Mouse (Mus musculus): Measurements from ENCODE around the gene Ccr7. TPM values are rescaled to one million over a fixed set of nuclear protein-coding genes. Genes with fewer than 3 reads are reported as not detected.

The Ccr7 gene
- polyA plus RNA-seq, 1 experiment from 2014 or later = not detected

GRCm38 (mm10) chr11:99118963-99119362 is 35.9 kb downstream of the Ccr7 start:
- WGBS = 80% methylated on average over 7 of the region's 7 CpGs
- peaks cover 12% of the 10 kb centered on the region for H3K4me1 ChIP-seq
- no peak overlapping the region for H3K27ac ChIP-seq
- ATAC-seq (replicated peaks) = no peak
- H3K4me3 ChIP-seq = no peak overlapping the region
- H3K4me2 ChIP-seq = no peak overlapping the region
- H3K9me3 ChIP-seq = no peaks in the 10 kb centered on the region
- no peaks in the 10 kb centered on the region for H3K36me3 ChIP-seq (replicated peaks)
- H3K27me3 ChIP-seq (replicated peaks) = no peaks in the 10 kb centered on the region
- no peak overlapping the region for H3K9ac ChIP-seq

- WGBS = 97% methylated on average over 1 of the region's 1 CpGs
- Histone ChIP-seq H3K9ac (no peak overlapping the region), H3K9me3 (no peaks in the 10 kb centered on the region), H3K36me3 (replicated peaks) (no peaks in the 10 kb centered on the region), H3K4me1 (peaks cover 12% of the 10 kb centered on the region), H3K27ac (no peak overlapping the region), H3K4me2 (no peak overlapping the region), H3K27me3 (replicated peaks) (no peaks in the 10 kb centered on the region), H3K4me3 (no peak overlapping the region)
- no peak for ATAC-seq (replicated peaks)
These were observed 36.5 kb downstream of the Ccr7 start for GRCm38 (mm10) chr11:99118420-99118819.

GRCm38 (mm10) chr11:99117907-99118306 is 37.0 kb downstream of the Ccr7 start:
- H3K4me2 ChIP-seq = no peak overlapping the region
- H3K27me3 ChIP-seq (replicated peaks) = no peaks in the 10 kb centered on the region
- no peak overlapping the region for H3K4me3 ChIP-seq
- 89% methylated on average over 7 of the region's 7 CpGs for WGBS
- H3K9me3 ChIP-seq = no peaks in the 10 kb centered on the region
- peaks cover 16% of the 10 kb centered on the region for H3K4me1 ChIP-seq
- no peak overlapping the region for H3K27ac ChIP-seq
- ATAC-seq (replicated peaks) = no peak
- no peak overlapping the region for H3K9ac ChIP-seq
- no peaks in the 10 kb centered on the region for H3K36me3 ChIP-seq (replicated peaks)

GRCm38 (mm10) chr11:99115940-99116339 is 38.9 kb downstream of the Ccr7 start:
- H3K27ac ChIP-seq = no peak overlapping the region
- 79% methylated on average over 6 of the region's 6 CpGs for WGBS

GRCm38 (mm10) chr11:99113111-99113510 is 41.8 kb downstream of the Ccr7 start:
- Histone ChIP-seq H3K9ac (no peak overlapping the region), H3K4me2 (no peak overlapping the region), H3K27me3 (replicated peaks) (no peaks in the 10 kb centered on the region), H3K4me3 (no peak overlapping the region), H3K36me3 (replicated peaks) (no peaks in the 10 kb centered on the region), H3K9me3 (no peaks in the 10 kb centered on the region), H3K27ac (no peak overlapping the region), H3K4me1 (peaks cover 9% of the 10 kb centered on the region)
- WGBS = 2% methylated on average over 3 of the region's 3 CpGs
- no peak for ATAC-seq (replicated peaks)

More at GRCm38 (mm10) chr11:99115940-99116339, 38.9 kb downstream of the Ccr7 start:
- Histone ChIP-seq H3K9me3 (no peaks in the 10 kb centered on the region), H3K4me1 (peaks cover 14% of the 10 kb centered on the region), H3K4me3 (no peak overlapping the region), H3K9ac (no peak overlapping the region), H3K4me2 (no peak overlapping the region), H3K27me3 (replicated peaks) (no peaks in the 10 kb centered on the region), H3K36me3 (replicated peaks) (no peaks in the 10 kb centered on the region)
- no peak for ATAC-seq (replicated peaks)

GRCm38 (mm10) chr11:99112700-99113099 is 42.2 kb downstream of the Ccr7 start:
- no peak overlapping the region for H3K4me3 ChIP-seq
- H3K27me3 ChIP-seq (replicated peaks) = no peaks in the 10 kb centered on the region
- no peak for ATAC-seq (replicated peaks)
- 11% methylated on average over 5 of the region's 5 CpGs for WGBS
- no peak overlapping the region for H3K27ac ChIP-seq
- no peak overlapping the region for H3K4me2 ChIP-seq
- H3K36me3 ChIP-seq (replicated peaks) = no peaks in the 10 kb centered on the region
- no peaks in the 10 kb centered on the region for H3K9me3 ChIP-seq
- H3K9ac ChIP-seq = no peak overlapping the region
- H3K4me1 ChIP-seq = peaks cover 9% of the 10 kb centered on the region

- no peak overlapping the region for H3K27ac ChIP-seq
- no peak overlapping the region for H3K4me3 ChIP-seq
- 94% methylated on average over 7 of the region's 7 CpGs for WGBS
- H3K36me3 ChIP-seq (replicated peaks) = no peaks in the 10 kb centered on the region
- no peak overlapping the region for H3K9ac ChIP-seq
- H3K27me3 ChIP-seq (replicated peaks) = no peaks in the 10 kb centered on the region
- ATAC-seq (replicated peaks) = no peak
- no peaks in the 10 kb centered on the region for H3K9me3 ChIP-seq
- peaks cover 9% of the 10 kb centered on the region for H3K4me1 ChIP-seq
- no peak overlapping the region for H3K4me2 ChIP-seq
These were observed 43.2 kb downstream of the Ccr7 start for GRCm38 (mm10) chr11:99111631-99112030.

GRCm38 (mm10) chr11:99111155-99111554 is 43.7 kb downstream of the Ccr7 start:
- Histone ChIP-seq H3K9me3 (no peaks in the 10 kb centered on the region), H3K27me3 (replicated peaks) (no peaks in the 10 kb centered on the region), H3K4me3 (no peak overlapping the region), H3K9ac (no peak overlapping the region), H3K27ac (no peak overlapping the region), H3K4me2 (no peak overlapping the region), H3K4me1 (peaks cover 9% of the 10 kb centered on the region), H3K36me3 (replicated peaks) (no peaks in the 10 kb centered on the region)
- 63% methylated on average over 11 of the region's 11 CpGs for WGBS
- no peak for ATAC-seq (replicated peaks)

- Histone ChIP-seq H3K9me3 (no peaks in the 10 kb centered on the region), H3K36me3 (replicated peaks) (no peaks in the 10 kb centered on the region), H3K9ac (no peak overlapping the region), H3K4me2 (no peak overlapping the region), H3K27ac (no peak overlapping the region), H3K4me1 (peaks cover 9% of the 10 kb centered on the region), H3K27me3 (replicated peaks) (no peaks in the 10 kb centered on the region), H3K4me3 (no peak overlapping the region)
- 82% methylated on average over 15 of the region's 15 CpGs for WGBS
- ATAC-seq (replicated peaks) = no peak
These were observed 44.3 kb downstream of the Ccr7 start for GRCm38 (mm10) chr11:99110370-99111110.

- H3K9me3 ChIP-seq = no peaks in the 10 kb centered on the region
- ATAC-seq (replicated peaks) = no peak
- no peak overlapping the region for H3K9ac ChIP-seq
- 76% methylated on average over 3 of the region's 3 CpGs for WGBS
- H3K36me3 ChIP-seq (replicated peaks) = no peaks in the 10 kb centered on the region
- H3K4me2 ChIP-seq = no peak overlapping the region
- no peak overlapping the region for H3K4me3 ChIP-seq
- peaks cover 9% of the 10 kb centered on the region for H3K4me1 ChIP-seq
- H3K27ac ChIP-seq = no peak overlapping the region
- no peaks in the 10 kb centered on the region for H3K27me3 ChIP-seq (replicated peaks)
These were observed 46.6 kb downstream of the Ccr7 start for GRCm38 (mm10) chr11:99108296-99108695.

- WGBS = 78% methylated on average over 12 of the region's 12 CpGs
- H3K36me3 ChIP-seq (replicated peaks) = no peaks in the 10 kb centered on the region
- H3K4me1 ChIP-seq = no peaks in the 10 kb centered on the region
- no peak overlapping the region for H3K4me2 ChIP-seq
- no peaks in the 10 kb centered on the region for H3K9me3 ChIP-seq
- H3K27me3 ChIP-seq (replicated peaks) = no peaks in the 10 kb centered on the region
- H3K4me3 ChIP-seq = no peak overlapping the region
- H3K9ac ChIP-seq = no peak overlapping the region
- ATAC-seq (replicated peaks) = no peak
- no peak overlapping the region for H3K27ac ChIP-seq
These were observed 48.7 kb downstream of the Ccr7 start for GRCm38 (mm10) chr11:99105981-99106726.

- no peak for ATAC-seq (replicated peaks)
- Histone ChIP-seq H3K4me3 (no peak overlapping the region), H3K27me3 (replicated peaks) (no peaks in the 10 kb centered on the region), H3K36me3 (replicated peaks) (no peaks in the 10 kb centered on the region), H3K9me3 (no peaks in the 10 kb centered on the region), H3K4me1 (no peaks in the 10 kb centered on the region), H3K4me2 (no peak overlapping the region), H3K27ac (no peak overlapping the region), H3K9ac (no peak overlapping the region)
- WGBS = 83% methylated on average over 9 of the region's 9 CpGs
These were observed 50.1 kb downstream of the Ccr7 start for GRCm38 (mm10) chr11:99104609-99105410.
